Mouse (Mus musculus) cortical plate, adult 2 months (tissue): ENCODE results near the gene Lhx5.

Experiments
- CTCF ChIP-seq: fragments of 200-500 bp; IDR thresholded peaks from 2 replicates; pipeline ENCODE4 v1.5.1; 2011; ENCODE audit warnings: mild to moderate bottlenecking, control low read depth, low read length; ENCODE audit not compliant: insufficient read depth; ENCODE audit errors: extremely low read depth
- POLR2A ChIP-seq: fragments of 200-500 bp; IDR thresholded peaks from 2 replicates; pipeline ENCODE4 v1.6.1; 2011; ENCODE audit warnings: mild to moderate bottlenecking, low read length, control low read depth; ENCODE audit not compliant: insufficient read depth; ENCODE audit errors: extremely low read depth

GRCm38 (mm10) chr5:120465860-120466259 is 34.4 kb downstream of the Lhx5 start:
- TF ChIP-seq CTCF (no peak), POLR2A (no peak)
